Mouse (Mus musculus): Measurements from ENCODE around the gene Olfr876. TPM values are rescaled to one million over a fixed set of nuclear protein-coding genes. Genes with fewer than 3 reads are reported as not detected.
A peak's percentile ranks its signal among the peaks of the same experiment; 100 is the strongest.
"Not testable (repeated sequence)": the region's sequence is repeated elsewhere in the genome, so short reads cannot be mapped to it uniquely, and the experiment has no call there.

Olfr876 gene
- total RNA-seq (2021), result not detected
- long read RNA-seq, experiment 1, result 0 reads
- long read RNA-seq, experiment 2, result 0 reads

- DNase-seq, result no peak
Measured at GRCm38 (mm10) chr9:37802731-37803130, at the start of gene Olfr876. TSS of gene Olfr876 (plus strand) at chr9:37803031.

- no peak for DNase-seq
Measured at GRCm38 (mm10) chr9:37761728-37762127, 41.1 kb upstream of the Olfr876 start.

- DNase-seq, result no peak
Measured at GRCm38 (mm10) chr9:37762541-37762940, 40.3 kb upstream of the Olfr876 start.

- DNase-seq, result no peak
Measured at GRCm38 (mm10) chr9:37770661-37771060, 32.2 kb upstream of the Olfr876 start.

GRCm38 (mm10) chr9:37771759-37772158, 31.1 kb upstream of the Olfr876 start, which contains the start of gene Olfr875:
TSS of gene Olfr875 (plus strand) at chr9:37771857.
- DNase-seq, result no peak

GRCm38 (mm10) chr9:37782766-37783260, 20.0 kb upstream of the Olfr876 start:
- no peak for DNase-seq

- not testable (repeated sequence) for DNase-seq
Measured at GRCm38 (mm10) chr9:37783394-37784387, 19.1 kb upstream of the Olfr876 start.

GRCm38 (mm10) chr9:37786411-37786810, 16.4 kb upstream of the Olfr876 start:
- no peak for DNase-seq

GRCm38 (mm10) chr9:37802055-37802454, 776 bp upstream of the Olfr876 start:
- no peak for DNase-seq

GRCm38 (mm10) chr9:37807235-37807634, 4.4 kb downstream of the Olfr876 start:
- DNase-seq, result no peak

GRCm38 (mm10) chr9:37808456-37808855, 5.6 kb downstream of the Olfr876 start:
- peak; percentile 3 to 5 for DNase-seq

- DNase-seq, result peak in 1 of 2 experiments; percentile 3
Measured at GRCm38 (mm10) chr9:37808976-37809375, 6.1 kb downstream of the Olfr876 start.

- DNase-seq, result no peak
Measured at GRCm38 (mm10) chr9:37814696-37815095, 11.9 kb downstream of the Olfr876 start.

- DNase-seq, result no peak
Measured at GRCm38 (mm10) chr9:37829881-37830280, 27.1 kb downstream of the Olfr876 start.

- no peak for DNase-seq
Measured at GRCm38 (mm10) chr9:37833341-37833740, 30.5 kb downstream of the Olfr876 start.

- no peak for DNase-seq
Measured at GRCm38 (mm10) chr9:37849267-37849666, 46.4 kb downstream of the Olfr876 start.

- no peak for DNase-seq
Measured at GRCm38 (mm10) chr9:37853969-37854368, 51.1 kb downstream of the Olfr876 start, which contains the start of gene Olfr877. TSS of gene Olfr877 (plus strand) at chr9:37854269.

Other genes starting within 250 kb of the Olfr876 start
- gene Siae, start 247.3 kb upstream of the Olfr876 start, total RNA-seq (2021), result 1 to 10 TPM; 8.3 to 9.1 TPM
- gene Spa17, start 189.3 kb upstream of the Olfr876 start, total RNA-seq (2021), result 1 to 10 TPM; 1.3 to 1.7 TPM
- 10 to 100 TPM; 31.9 to 34.0 TPM for gene Tbrg1, start 145.7 kb upstream of the Olfr876 start, total RNA-seq (2021)
- gene Panx3, start 133.8 kb upstream of the Olfr876 start, total RNA-seq (2021), result not detected
- gene Olfr160, start 86.8 kb upstream of the Olfr876 start, total RNA-seq (2021), result not detected
- gene Olfr874, start 57.9 kb upstream of the Olfr876 start, total RNA-seq (2021), result not detected
- gene Olfr875, start 31.2 kb upstream of the Olfr876 start, total RNA-seq (2021), result not detected
- not detected for gene Olfr877, start 51.2 kb downstream of the Olfr876 start, total RNA-seq (2021)
- not detected for gene Olfr145, start 93.7 kb downstream of the Olfr876 start, total RNA-seq (2021)
- not detected for gene Olfr878, start 114.8 kb downstream of the Olfr876 start, total RNA-seq (2021)
- gene Olfr881, start 188.8 kb downstream of the Olfr876 start, total RNA-seq (2021), result not detected
- not detected for gene Olfr883, start 222.8 kb downstream of the Olfr876 start, total RNA-seq (2021)
- gene Olfr884, start 243.5 kb downstream of the Olfr876 start, total RNA-seq (2021), result not detected